Mouse (Mus musculus) neutrophil, adult 5-6 weeks (primary cell): ENCODE results near the gene Krt32. TPM values are rescaled to one million over a fixed set of nuclear protein-coding genes. Genes with fewer than 3 reads are reported as not detected.

ENCODE experiments used
- ATAC-seq: fragments of 151-379, 151-347 bp; 2 replicates; pipeline ENCODE4 v1.8.0; 2017; ENCODE audit warnings: mild to moderate bottlenecking, moderate TSS enrichment; ENCODE audit not compliant: insufficient number of reproducible peaks, poor library complexity, low FRiP score, severe bottlenecking; ENCODE audit errors: extremely low read depth
- total RNA-seq: library from RNA; stranded (forward); fragments of 200-1000 nt; gene quantifications from 2 replicates; pipeline ENCODE4 v1.2.3, GENCODE M21; 2017

Gene Krt32
- total RNA-seq, 1 experiment from 2014 or later: not detected

DNA sequence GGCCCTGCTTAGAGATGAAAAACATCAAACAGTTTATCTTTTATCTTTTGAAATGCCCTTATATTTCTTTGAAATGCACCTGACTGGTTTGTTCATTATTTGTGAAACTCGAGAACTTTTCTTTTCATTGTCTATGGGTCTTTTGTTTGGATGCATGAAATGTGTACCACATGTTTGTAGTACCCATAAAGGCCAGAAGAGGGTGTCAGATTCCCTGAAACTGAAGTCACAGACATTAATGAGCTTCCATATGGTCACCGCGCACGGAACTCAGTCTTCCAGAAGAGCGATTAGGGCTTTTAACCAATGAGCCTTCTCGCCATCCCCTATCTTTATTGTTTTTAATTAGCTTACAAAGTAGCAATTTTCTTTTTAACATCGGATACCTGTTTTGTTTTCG lies 29.2 kb downstream of the Krt32 start:
- ATAC-seq: no peak

DNA sequence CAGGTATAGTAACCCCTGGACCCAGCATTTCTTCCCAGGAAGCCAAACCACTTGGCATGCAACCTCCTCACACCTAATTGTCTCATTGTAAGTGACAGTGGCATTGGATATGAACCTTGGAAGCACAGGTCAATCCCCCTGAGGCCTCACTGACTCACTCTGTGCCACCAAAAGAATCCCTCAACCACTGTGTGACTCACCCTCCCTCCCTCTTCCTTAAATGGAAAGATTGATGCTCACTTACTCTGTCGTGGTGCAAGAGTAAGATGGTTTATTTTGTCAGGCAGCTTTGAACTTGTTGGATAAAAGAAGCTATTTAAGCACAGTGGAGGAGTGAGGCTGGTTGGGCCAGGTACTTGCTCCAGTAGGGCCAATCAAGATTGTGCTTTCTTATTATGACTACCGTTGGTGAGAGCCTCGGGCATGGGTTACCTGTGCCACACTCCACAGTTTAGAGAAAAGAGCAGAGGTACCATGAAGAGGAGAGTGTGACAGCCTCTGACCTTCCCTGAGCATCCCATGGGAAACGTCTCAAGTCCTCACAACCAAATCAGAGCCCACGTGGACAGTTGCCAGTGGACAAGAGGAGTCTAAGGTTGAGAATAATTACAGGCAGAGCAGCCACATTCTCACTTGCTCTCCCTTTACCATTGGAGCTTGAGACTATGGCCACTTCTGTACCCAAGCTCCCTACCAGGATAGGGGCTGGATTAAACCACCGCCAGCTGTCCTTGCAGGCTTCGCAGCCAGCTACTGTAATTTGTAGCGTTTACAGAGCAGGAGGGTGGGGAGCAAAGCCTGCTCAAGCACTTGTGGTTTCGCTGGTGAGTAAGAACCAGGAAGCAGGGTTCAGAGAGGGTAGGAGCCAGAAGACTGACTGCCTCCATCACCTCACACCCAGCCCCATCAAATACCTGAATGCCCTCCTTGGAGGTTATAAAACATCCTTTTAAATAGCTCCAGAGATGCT lies 32.1 kb downstream of the Krt32 start:
- no peak for ATAC-seq

DNA sequence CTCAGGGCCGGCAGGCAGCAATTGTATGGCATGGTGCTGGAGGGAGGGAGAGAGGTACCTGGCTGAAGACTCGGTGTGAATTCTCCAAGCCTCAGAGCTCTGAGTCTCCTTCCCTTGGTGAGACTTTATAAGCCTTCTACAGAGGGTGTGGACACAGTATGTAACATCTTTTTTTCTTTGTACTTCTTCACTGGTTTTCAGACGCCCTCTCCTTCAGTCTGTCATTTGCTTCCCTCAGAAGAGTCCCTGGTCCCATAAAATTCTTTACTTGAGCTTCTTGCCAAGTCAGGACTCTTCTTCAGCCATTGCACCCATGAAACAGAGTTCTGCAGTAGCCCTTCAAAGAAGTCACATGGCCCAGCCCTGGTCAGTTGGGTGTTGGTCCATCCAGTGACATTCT lies 37.6 kb downstream of the Krt32 start, which contains the start of gene Krt31:
Gene Krt31 (minus strand): TSS at position 101 of the 400 bp plus-strand sequence.
- no peak for ATAC-seq

DNA sequence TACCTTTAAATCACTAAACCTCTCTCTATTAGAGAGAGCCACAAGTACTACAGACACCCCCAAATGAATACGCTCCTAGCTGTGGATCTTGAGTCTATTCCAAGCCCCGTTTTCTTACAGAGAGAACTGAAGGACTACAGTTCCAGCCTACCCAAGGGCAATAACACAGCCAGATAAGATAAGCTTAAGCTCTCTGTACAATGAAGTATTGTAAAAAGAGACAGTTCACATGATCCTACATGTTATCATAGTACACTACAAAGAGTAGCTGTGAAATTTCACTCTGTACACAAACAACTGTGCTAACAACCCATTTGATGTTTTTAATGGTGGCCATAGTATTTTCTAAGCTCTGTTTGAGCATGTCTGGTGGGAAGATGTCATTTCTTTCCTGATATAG lies 40.8 kb downstream of the Krt32 start:
- ATAC-seq: no peak

DNA sequence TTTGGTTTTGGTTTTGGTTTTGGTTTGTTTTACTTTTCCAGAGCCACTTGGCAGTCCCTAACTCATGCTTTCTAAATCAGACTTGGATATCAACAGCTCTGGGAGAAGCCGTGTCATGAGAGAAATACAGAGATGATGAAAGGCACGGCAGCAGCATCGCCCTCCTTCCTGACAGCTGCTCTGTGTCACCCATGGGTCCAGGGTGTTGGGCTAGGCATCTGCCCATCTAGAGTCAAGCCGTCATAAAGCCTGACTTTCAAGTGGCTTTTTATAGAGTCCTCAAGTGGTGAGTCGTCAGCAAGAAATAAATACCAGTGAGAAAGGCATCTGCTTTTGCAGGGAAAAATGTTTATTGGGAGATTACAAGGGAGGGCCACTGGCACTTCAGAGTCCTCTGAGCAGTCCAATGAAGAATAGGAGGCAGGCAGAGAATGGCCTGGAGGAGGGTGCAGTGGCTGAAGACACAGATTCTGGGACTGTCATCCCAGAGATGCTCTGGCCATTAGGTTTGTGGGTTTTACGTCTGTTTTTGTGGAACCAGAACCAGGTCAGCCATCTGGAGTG lies 41.6 kb downstream of the Krt32 start:
- ATAC-seq: no peak

DNA sequence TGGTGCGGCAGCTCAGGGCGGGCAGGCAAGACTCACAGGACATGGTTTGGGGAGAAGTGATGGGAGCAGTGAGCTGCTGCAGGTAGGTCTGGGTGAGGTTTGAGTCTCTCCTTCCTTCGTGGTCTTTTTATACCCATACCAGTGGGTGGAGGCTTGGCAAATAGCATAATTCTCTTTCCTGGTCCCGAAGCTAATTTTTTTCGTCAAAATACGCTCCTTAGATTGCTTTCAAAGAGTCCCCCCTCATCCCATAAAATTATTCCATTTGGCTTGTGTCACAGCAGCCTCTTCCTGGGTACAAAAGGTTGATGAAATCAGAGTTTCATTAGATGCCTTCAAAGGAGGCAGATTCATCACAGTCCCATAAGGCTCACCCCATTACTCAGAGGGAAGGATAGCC lies 46.6 kb downstream of the Krt32 start, which contains the start of gene Krt34:
Gene Krt34 (minus strand): TSS at position 101 of the 400 bp plus-strand sequence.
- ATAC-seq: no peak

Other genes starting within 250 kb of the Krt32 start
- not detected in 2 replicates for gene Krtap4-16, start 236.6 kb downstream of the Krt32 start, total RNA-seq
- gene Gm11568, start 230.3 kb downstream of the Krt32 start, total RNA-seq: not detected in 2 replicates
- not detected in 2 replicates for gene Gm11559, start 223.8 kb downstream of the Krt32 start, total RNA-seq
- not detected in 2 replicates for gene Krtap9-1, start 214.8 kb downstream of the Krt32 start, total RNA-seq
- not detected in 2 replicates for gene Gm11567, start 209.0 kb downstream of the Krt32 start, total RNA-seq
- not detected in 2 replicates for gene Krtap31-1, start 180.3 kb downstream of the Krt32 start, total RNA-seq
- gene Gm11565, start 173.5 kb downstream of the Krt32 start, total RNA-seq: not detected in 2 replicates
- gene Krtap31-2, start 151.9 kb downstream of the Krt32 start, total RNA-seq: not detected in 2 replicates
- not detected in 2 replicates for gene Krtap9-5, start 139.8 kb downstream of the Krt32 start, total RNA-seq
- gene Krtap29-1, start 109.2 kb downstream of the Krt32 start, total RNA-seq: not detected in 2 replicates
- not detected in 2 replicates for gene Krtap16-1, start 101.6 kb downstream of the Krt32 start, total RNA-seq
- not detected in 2 replicates for gene Krtap17-1, start 94.2 kb downstream of the Krt32 start, total RNA-seq
- gene Krt33a, start 72.0 kb downstream of the Krt32 start, total RNA-seq: not detected in 2 replicates
- not detected in 2 replicates for gene Krt33b, start 58.4 kb downstream of the Krt32 start, total RNA-seq
- not detected in 2 replicates for gene Krt34, start 46.7 kb downstream of the Krt32 start, total RNA-seq
- not detected in 2 replicates for gene Krt31, start 37.7 kb downstream of the Krt32 start, total RNA-seq
- gene Krt35, start 8.0 kb upstream of the Krt32 start, total RNA-seq: not detected in 2 replicates
- gene Krt36, start 17.4 kb upstream of the Krt32 start, total RNA-seq: not detected in 2 replicates
- 15.4 and 23.3 TPM in 2 replicates for gene Krt13, start 33.3 kb upstream of the Krt32 start, total RNA-seq
- 1.4 and 2.3 TPM in 2 replicates for gene Krt15, start 47.7 kb upstream of the Krt32 start, total RNA-seq
- 0.74 and 4.9 TPM in 2 replicates for gene Krt19, start 60.4 kb upstream of the Krt32 start, total RNA-seq
- gene Krt9, start 105.0 kb upstream of the Krt32 start, total RNA-seq: not detected in 2 replicates
- gene Krt14, start 119.3 kb upstream of the Krt32 start, total RNA-seq: not detected in 2 replicates
- 0.25 TPM in 1 of 2 replicates, not detected in the other for gene Krt16, start 160.7 kb upstream of the Krt32 start, total RNA-seq
- not detected in 2 replicates for gene Krt17, start 172.8 kb upstream of the Krt32 start, total RNA-seq
- gene Krt42, start 181.6 kb upstream of the Krt32 start, total RNA-seq: not detected in 2 replicates
- 734 and 752 TPM in 2 replicates for gene Eif1, start 231.7 kb upstream of the Krt32 start, total RNA-seq
- gene Gast, start 246.2 kb upstream of the Krt32 start, total RNA-seq: not detected in 2 replicates